ENCODE assay signal across 9 mouse cellular contexts in genomic region chr2:36214023-36214422, GRCm38 (mm10). TPM values are rescaled to one million over a fixed set of nuclear protein-coding genes. Genes with fewer than 3 reads are reported as not detected.
A peak's percentile ranks its signal among the peaks of the same experiment; 100 is the strongest.
DNase-seq lines count a peak whose midpoint lies in the region; ATAC-seq and TF ChIP-seq lines count a peak whose summit lies in the region.
"Had no signal": no experiment of that assay in that cellular context is flagged by ENCODE, and none has a peak within 500 bp of the region (broad histone marks: within the 10 kb centered on the region; RNA-seq: fewer than 3 reads in every experiment).

No protein-coding gene starts in this region.

- DNase-seq in CD4-positive helper T cell, adult 2 months (ENCODE audit: low read depth, low spot score) = peak; percentile 78
- peak; percentile 88 for DNase-seq in brain, adult 2 months (ENCODE audit: low read depth, low spot score)
- peak; percentile 82 for DNase-seq in liver, adult 2 months (ENCODE audit: extremely low read depth, low read depth, low spot score)
- peak; percentile 81 to 92 for DNase-seq in spleen, postnatal 4 days (ENCODE audit: low spot score in 2 of 2)

- TF ChIP-seq POLR2A in liver, adult 2 months (IDR thresholded peaks at IDR 0.05; ENCODE audit: extremely low read depth, insufficient read depth, low read length) = no peak
- TF ChIP-seq POLR2A in myocyte (IDR thresholded peaks at IDR 0.05; ENCODE audit: insufficient read length, low read depth) = no peak

- 7% methylated on average over 8 of the region's 8 CpGs for WGBS in heart, embryonic 12.5 days
- WGBS in kidney, embryonic 16.5 days = 7% methylated on average over 8 of the region's 8 CpGs
- under 1% methylated on average over 8 of the region's 8 CpGs for WGBS in liver, adult 2 months

- peaks cover 35% of the 10 kb centered on the region for H3K27me3 ChIP-seq in heart, embryonic 12.5 days (replicated peaks)
- H3K27me3 ChIP-seq in kidney, embryonic 16.5 days (ENCODE audit: insufficient read depth, low read length) = peaks cover 14% of the 10 kb centered on the region
- H3K27me3 ChIP-seq in liver, adult 2 months (ENCODE audit: control insufficient read depth, insufficient read depth, low read length) = no peaks in the 10 kb centered on the region
- H3K27me3 ChIP-seq in myocyte (ENCODE audit: control insufficient read depth, insufficient read depth, insufficient read length) = no peaks in the 10 kb centered on the region

- H3K9ac ChIP-seq in heart, embryonic 12.5 days = no peak overlapping the region
- H3K9ac ChIP-seq in kidney, embryonic 16.5 days (replicated peaks; ENCODE audit: low read length) = no peak overlapping the region
- no peak overlapping the region for H3K9ac ChIP-seq in liver, adult 2 months (ENCODE audit: low read depth, low read length)

- H3ac ChIP-seq in myocyte (ENCODE audit: control insufficient read depth, insufficient read length) = no peak overlapping the region

- H3K79me2 ChIP-seq in liver, adult 2 months (ENCODE audit: control insufficient read depth, insufficient read depth, low read length) = no peaks in the 10 kb centered on the region
- H3K79me2 ChIP-seq in myocyte (ENCODE audit: control insufficient read depth, insufficient read depth) = no peaks in the 10 kb centered on the region

- peak; percentile 88 for TF ChIP-seq CTCF in liver, adult 2 months (IDR thresholded peaks at IDR 0.05; ENCODE audit: low read depth, low read length)

- H3K4me2 ChIP-seq in heart, embryonic 12.5 days = 0 out of 2 replicates have a peak overlapping the region, but pooled peaks have one; percentile 14
- H3K4me2 ChIP-seq in kidney, embryonic 16.5 days (replicated peaks; ENCODE audit: low read depth, low read length) = peak overlapping the region; percentile 35
- H3K4me2 ChIP-seq in myocyte (ENCODE audit: low read depth) = peak overlapping the region; percentile 84

- no peak overlapping the region; the same call in 1 of the 2 replicates for H3K27ac ChIP-seq in heart, embryonic 12.5 days (ENCODE audit: poor library complexity, severe bottlenecking)
- peak overlapping the region; percentile 36; the same call in 1 of the 2 replicates for H3K27ac ChIP-seq in kidney, embryonic 16.5 days (ENCODE audit: low read length)
- H3K27ac ChIP-seq in liver, adult 2 months (replicated peaks; ENCODE audit: insufficient read depth, low read depth, low read length) = no peak overlapping the region

- H3K4me1 ChIP-seq in heart, embryonic 12.5 days (replicated peaks) = peaks cover 61% of the 10 kb centered on the region
- H3K4me1 ChIP-seq in kidney, embryonic 16.5 days (ENCODE audit: insufficient read depth, low read length) = peaks cover 57% of the 10 kb centered on the region
- H3K4me1 ChIP-seq in liver, adult 2 months (ENCODE audit: control insufficient read depth, insufficient read depth, low read length) = peaks cover 7% of the 10 kb centered on the region; the same call in 1 of the 2 replicates

- H3K36me3 ChIP-seq in heart, embryonic 12.5 days = no peaks in the 10 kb centered on the region
- H3K36me3 ChIP-seq in kidney, embryonic 16.5 days (ENCODE audit: insufficient read depth, low read length) = no peaks in the 10 kb centered on the region
- H3K36me3 ChIP-seq in liver, adult 2 months (ENCODE audit: control insufficient read depth, insufficient read depth, low read length) = no peaks in the 10 kb centered on the region
- no peaks in the 10 kb centered on the region for H3K36me3 ChIP-seq in myocyte (ENCODE audit: control insufficient read depth, insufficient read depth)

- peak; percentile 82 for ATAC-seq in erythroblast, adult 5-6 weeks (replicated peaks; ENCODE audit: low FRiP score, poor library complexity, severe bottlenecking)
- ATAC-seq in heart, embryonic 12.5 days (ENCODE audit: insufficient number of reproducible peaks, low FRiP score) = peak; percentile 67; the same call in 1 of the 2 replicates
- peak; percentile 55 for ATAC-seq in kidney, embryonic 16.5 days (ENCODE audit: low FRiP score, low TSS enrichment)

- H3K4me3 ChIP-seq in heart, embryonic 12.5 days = no peak overlapping the region
- H3K4me3 ChIP-seq in kidney, embryonic 16.5 days (ENCODE audit: low read length) = no peak overlapping the region
- no peak overlapping the region for H3K4me3 ChIP-seq in liver, adult 2 months (ENCODE audit: insufficient read depth, low read depth, low read length)
- no peak overlapping the region for H3K4me3 ChIP-seq in myocyte
- H3K4me3 ChIP-seq: erythroblast, embryonic 14.5 days had no signal

- H3K9me3 ChIP-seq in heart, embryonic 12.5 days (replicated peaks) = no peaks in the 10 kb centered on the region
- H3K9me3 ChIP-seq in kidney, embryonic 16.5 days (ENCODE audit: low read length) = no peaks in the 10 kb centered on the region

TF ChIP-seq in myocyte, 11 proteins besides CTCF, POLR2A, EP300 and RAD21:
- TF ChIP-seq USF1 (IDR thresholded peaks at IDR 0.05; ENCODE audit: low read depth) (peak; percentile 91), E2F4 (IDR thresholded peaks at IDR 0.05; ENCODE audit: insufficient read depth) (no peak), POLR2AphosphoS2 (IDR thresholded peaks at IDR 0.05; ENCODE audit: insufficient read length, low read depth) (no peak)

RNA-seq across cellular contexts. Expression of gene Ptgs1, which starts 16.2 kb away (rescaled TPM):
- total RNA-seq in erythroblast, adult 5-6 weeks (2015; ENCODE audit: low replicate concordance) = 15.0 and 19.6 TPM in 2 replicates
- total RNA-seq in erythroblast, adult 5-6 weeks (2017; ENCODE audit: low replicate concordance) = 12.1 and 13.6 TPM in 2 replicates
- polyA plus RNA-seq in heart, embryonic 12.5 days (2016; fragmentation: Nextera tagmentation; extraction: Ambion mirVana) = 25.5 and 27.2 TPM in 2 replicates
- 39.9 and 40.1 TPM in 2 replicates for polyA plus RNA-seq in kidney, embryonic 16.5 days (2015; fragmentation: Nextera tagmentation; extraction: Ambion mirVana)
- 12.4 and 14.4 TPM in 2 replicates for total RNA-seq in liver, adult 2 months (2014; rRNA removed)
- 7.3 and 10.9 TPM in 2 replicates for polyA plus RNA-seq in liver, adult 2 months (2012; rRNA removed)
- 122 TPM for polyA plus RNA-seq in myocyte (2012; fragmentation: generic; extraction: Trizol)

Comparison
In these comparisons a context has a peak if more than half of its experiments do, and no peak if none do; other contexts are left out.
1. H3K4me2 ChIP-seq: peak in every context shown above with its lines; median percentile 84 in myocyte; 35 in kidney, embryonic 16.5 days; 14 in heart, embryonic 12.5 days.